Mouse (Mus musculus) megakaryocyte, embryonic 14.5 days (primary cell): ENCODE results near the gene Gm21988.

Source experiments
- FLI1 ChIP-seq: IDR thresholded peaks from 2 replicates; pipeline ENCODE4 v1.6.1; 2012; ENCODE audit warnings: low read length, inconsistent platforms, mixed read lengths
- GATA1 ChIP-seq: IDR thresholded peaks from 3 replicates; pipeline ENCODE4 v1.6.1; 2012; ENCODE audit warnings: mixed read lengths, low read length, inconsistent platforms, borderline replicate concordance

GRCm38 (mm10) chr11:70285686-70286085 is 46.1 kb upstream of the Gm21988 start:
- TF ChIP-seq FLI1, result no peak
- no peak for TF ChIP-seq GATA1
